Mouse (Mus musculus) embryonic fibroblast, embryonic 13.5 days (primary cell): ENCODE results near the gene Hsd17b12. TPM values are rescaled to one million over a fixed set of nuclear protein-coding genes. Genes with fewer than 3 reads are reported as not detected.

Experiments used
- H3K27ac ChIP-seq: 2 replicates; pipeline ENCODE4 v1.5.1; 2012; ENCODE audit warnings: low read length, control low read depth, inconsistent platforms; ENCODE audit not compliant: insufficient read depth
- H3K4me1 ChIP-seq: 2 replicates; pipeline ENCODE4 v1.6.1; 2011; ENCODE audit warnings: low read length; ENCODE audit not compliant: control insufficient read depth, insufficient read depth
- H3K4me3 ChIP-seq: 2 replicates; pipeline ENCODE4 v1.5.1; 2011; ENCODE audit warnings: mild to moderate bottlenecking, control low read depth, low read length; ENCODE audit not compliant: insufficient read depth
- CTCF ChIP-seq: IDR thresholded peaks from 2 replicates; pipeline ENCODE4 v1.5.1; 2011; ENCODE audit warnings: mild to moderate bottlenecking, control low read depth, low read length, moderate library complexity, borderline replicate concordance; ENCODE audit not compliant: insufficient read depth
- POLR2A ChIP-seq: IDR thresholded peaks from 2 replicates; pipeline ENCODE4 v1.6.1; 2011; ENCODE audit warnings: low read depth, mild to moderate bottlenecking, control low read depth, low read length, moderate library complexity
- polyA plus RNA-seq: library from polyadenylated mRNA; stranded (reverse); fragments of >200 nt; gene quantifications from 2 replicates; pipeline ENCODE4 v1.2.4, GENCODE M21; 2011; ENCODE audit warnings: low read depth; ENCODE audit not compliant: missing spikeins, insufficient read length

Gene Hsd17b12
- polyA plus RNA-seq, 1 experiment: 162 TPM

GRCm38 (mm10) chr2:94024637-94025036, 133.1 kb downstream of the Hsd17b12 start:
- no peak overlapping the region for H3K4me3 ChIP-seq
- H3K27ac ChIP-seq: no peak overlapping the region
- H3K4me1 ChIP-seq: no peaks in the 10 kb centered on the region
- TF ChIP-seq CTCF (no peak), POLR2A (no peak)

- TF ChIP-seq POLR2A (peak; percentile 65), CTCF (no peak)
- peak within 1 kb of the TSS; percentile 80 for H3K4me3 ChIP-seq
- H3K4me1 ChIP-seq: no peaks in the 10 kb centered on the region
- H3K27ac ChIP-seq: no peak within 1 kb of the TSS
These were observed 147.2 kb downstream of the Hsd17b12 start, which contains the start of gene Alkbh3 for GRCm38 (mm10) chr2:94010335-94011291. Alkbh3 (minus strand) TSS chr2:94010807.

GRCm38 (mm10) chr2:94002331-94002730, 155.4 kb downstream of the Hsd17b12 start:
- Histone ChIP-seq H3K4me3 (no peak overlapping the region), H3K4me1 (no peaks in the 10 kb centered on the region), H3K27ac (no peak overlapping the region)
- TF ChIP-seq CTCF (peak; percentile 80; the same call in 1 of the 2 replicates), POLR2A (no peak)

DNA sequence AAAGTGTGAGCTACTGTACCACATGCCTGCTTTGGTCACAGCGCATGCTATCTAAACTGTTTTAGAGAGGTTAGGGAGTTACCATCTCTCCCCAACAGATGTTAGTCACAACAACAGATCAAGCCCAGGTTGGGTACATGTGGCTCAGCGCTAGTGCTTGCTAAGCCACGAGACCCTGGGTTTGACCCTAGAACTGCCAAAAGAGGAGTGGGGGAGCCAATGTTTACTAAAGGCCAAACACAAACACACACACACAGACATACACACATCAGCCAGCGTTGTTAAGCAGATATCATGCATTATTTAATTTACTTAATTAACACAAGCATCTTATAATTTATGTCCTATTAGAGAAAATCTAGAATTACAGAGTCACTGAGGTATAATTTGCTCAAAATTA, 155.8 kb downstream of the Hsd17b12 start:
- TF ChIP-seq POLR2A: no peak
- TF ChIP-seq CTCF: no peak
- H3K4me1 ChIP-seq: no peaks in the 10 kb centered on the region

DNA sequence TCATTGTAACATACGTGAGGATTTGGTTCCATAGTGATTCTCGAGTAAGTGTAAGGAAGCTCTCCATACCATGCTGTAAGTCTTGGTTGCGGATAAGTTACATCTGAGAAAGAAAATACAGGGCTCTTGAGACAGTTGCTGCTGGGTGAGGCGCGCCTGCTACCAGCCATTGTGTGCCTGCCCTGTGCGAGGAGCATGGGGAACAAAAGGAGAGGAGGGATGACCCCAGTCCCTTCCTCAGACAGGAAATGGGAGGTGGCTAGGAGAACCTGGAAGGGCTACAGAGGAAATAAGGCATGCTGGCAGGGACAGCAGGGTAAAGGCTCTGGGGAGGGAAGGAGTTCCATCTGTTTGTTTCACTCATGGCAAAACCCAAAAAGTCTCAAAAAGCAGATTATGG, 156.4 kb downstream of the Hsd17b12 start:
- Histone ChIP-seq H3K27ac (no peak overlapping the region), H3K4me3 (no peak overlapping the region)

More for the DNA sequence above, 155.8 kb downstream of the Hsd17b12 start:
- H3K4me3 ChIP-seq: no peak overlapping the region
- H3K27ac ChIP-seq: no peak overlapping the region

DNA sequence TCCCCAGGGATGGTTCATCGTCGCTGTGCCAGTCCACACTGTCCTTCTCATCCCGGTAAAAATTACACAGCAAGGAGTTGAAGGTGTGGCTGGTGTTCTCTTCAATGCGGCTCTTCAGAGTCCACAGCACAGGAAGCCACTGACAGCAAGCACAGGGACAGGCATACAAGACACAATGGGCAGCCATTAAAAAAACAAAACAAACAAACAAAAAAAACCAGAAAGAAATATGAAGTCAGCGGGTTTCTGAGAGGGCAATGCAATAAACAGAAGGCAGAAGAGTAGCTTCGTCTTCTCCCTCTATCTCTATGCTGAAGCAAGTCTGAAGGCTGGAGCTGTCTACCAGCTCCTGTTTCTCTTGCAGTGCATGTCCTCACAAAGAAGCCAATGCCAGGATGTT, 161.5 kb downstream of the Hsd17b12 start, which contains the start of gene Gm27027:
Gene Gm27027, minus strand, starts transcription at position 101 of the 400 bp plus-strand sequence.
- Histone ChIP-seq H3K4me3 (no peak within 1 kb of the TSS), H3K4me1 (no peaks in the 10 kb centered on the region), H3K27ac (no peak within 1 kb of the TSS)
- TF ChIP-seq POLR2A (no peak), CTCF (no peak)

More for the DNA sequence above, 156.4 kb downstream of the Hsd17b12 start:
- H3K4me1 ChIP-seq: no peaks in the 10 kb centered on the region
- no peak for TF ChIP-seq CTCF
- no peak for TF ChIP-seq POLR2A

GRCm38 (mm10) chr2:93992810-93993209, 165.0 kb downstream of the Hsd17b12 start:
- Histone ChIP-seq H3K4me1 (no peaks in the 10 kb centered on the region), H3K27ac (no peak overlapping the region), H3K4me3 (no peak overlapping the region)
- TF ChIP-seq POLR2A (no peak), CTCF (no peak)

- no peak overlapping the region for H3K4me3 ChIP-seq
- H3K27ac ChIP-seq: no peak overlapping the region
- H3K4me1 ChIP-seq: no peaks in the 10 kb centered on the region
- TF ChIP-seq CTCF (no peak), POLR2A (no peak)
These were observed 165.5 kb downstream of the Hsd17b12 start for GRCm38 (mm10) chr2:93992259-93992658.

DNA sequence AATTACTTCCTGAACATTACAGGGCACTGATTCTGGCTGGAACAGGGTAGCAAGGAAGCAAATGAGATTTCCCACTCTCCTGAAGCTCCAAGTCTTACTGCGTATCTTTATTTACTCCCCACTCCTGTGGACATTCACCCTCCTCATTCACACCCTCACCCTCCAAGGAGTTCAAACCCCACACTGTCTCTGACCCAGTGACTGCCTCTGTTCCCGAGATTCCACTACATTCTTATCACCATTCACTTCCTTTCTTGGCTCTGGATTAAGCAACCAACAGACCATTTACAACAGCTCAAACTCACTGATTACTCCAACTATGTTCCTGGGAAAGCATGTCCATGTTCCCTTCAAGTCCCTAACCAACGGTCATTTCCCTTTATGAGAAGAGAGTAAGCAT, 166.4 kb downstream of the Hsd17b12 start:
- TF ChIP-seq CTCF: no peak
- no peak for TF ChIP-seq POLR2A
- H3K4me1 ChIP-seq: no peaks in the 10 kb centered on the region
- H3K4me3 ChIP-seq: no peak overlapping the region
- H3K27ac ChIP-seq: no peak overlapping the region

GRCm38 (mm10) chr2:93988440-93988839, 169.3 kb downstream of the Hsd17b12 start:
- Histone ChIP-seq H3K4me1 (no peaks in the 10 kb centered on the region), H3K27ac (no peak overlapping the region), H3K4me3 (no peak overlapping the region)
- TF ChIP-seq POLR2A (no peak), CTCF (no peak)

Other genes starting within 250 kb of the Hsd17b12 start
- gene Gm13889, start 200.8 kb downstream of the Hsd17b12 start, polyA plus RNA-seq: 0.62 and 0.76 TPM in 2 replicates
- gene Gm27027, start 161.6 kb downstream of the Hsd17b12 start, polyA plus RNA-seq: not detected in 2 replicates
- gene Alkbh3, start 147.2 kb downstream of the Hsd17b12 start, polyA plus RNA-seq: 47.0 and 51.7 TPM in 2 replicates
- gene Ttc17, start 248.7 kb upstream of the Hsd17b12 start, polyA plus RNA-seq: 36.5 and 44.5 TPM in 2 replicates